Mouse (Mus musculus) heart, adult 18-20 months (tissue): Measurements from ENCODE around the gene Fundc2. TPM values are rescaled to one million over a fixed set of nuclear protein-coding genes. Genes with fewer than 3 reads are reported as not detected.

Experiments
- DNase-seq, 2 experiments: peaks; one replicate each; pipeline ENCODE4 v3.0.0; 2021 to 2022; ENCODE audit warnings: mixed read lengths in 1 of 2
- long read RNA-seq, 2 experiments: library from polyadenylated mRNA; stranded (forward); transcript quantifications; one replicate each; pipeline ENCODE4 v2.0.0; 2021
- total RNA-seq, 2 experiments: library from RNA; stranded (reverse); gene quantifications; 2 replicates each; pipeline ENCODE4 v1.2.3; 2021

The Fundc2 gene
- total RNA-seq: 100 to 1,000 TPM; 150 to 179 TPM
- long read RNA-seq, experiment 1, transcript Fundc2-201 (5 exons, 2,562 nt): major isoform, 77 of 114 reads
- long read RNA-seq, experiment 1, partial matches to known transcripts: 29 of 114 reads
- long read RNA-seq, experiment 1, other reads (novel, unspliced or antisense): 8 of 114 reads
- long read RNA-seq, experiment 2, transcript Fundc2-201 (5 exons, 2,562 nt): major isoform, 53 of 81 reads
- long read RNA-seq, experiment 2, partial matches to known transcripts: 24 of 81 reads
- long read RNA-seq, experiment 2, other reads (novel, unspliced or antisense): 4 of 81 reads

GRCm38 (mm10) chrX:75382195-75382771 lies at the start of gene Fundc2, which contains the start of gene F8:
Fundc2 (plus strand) TSS chrX:75382399.
F8 (minus strand) TSS chrX:75382615.
- DNase-seq: peak; percentile 65 to 88

- DNase-seq: no peak
These were observed 12.0 kb upstream of the Fundc2 start for GRCm38 (mm10) chrX:75370197-75370596.

- DNase-seq: peak; percentile 29 to 56
These were observed 9.4 kb upstream of the Fundc2 start for GRCm38 (mm10) chrX:75372666-75373425.

- no peak for DNase-seq
These were observed 5.4 kb upstream of the Fundc2 start for GRCm38 (mm10) chrX:75376815-75377214.

- DNase-seq: no peak
These were observed 1.0 kb upstream of the Fundc2 start for GRCm38 (mm10) chrX:75381176-75381575.

- DNase-seq: no peak
These were observed 500 bp upstream of the Fundc2 start for GRCm38 (mm10) chrX:75381699-75382098.

GRCm38 (mm10) chrX:75399471-75399870 lies 17.3 kb downstream of the Fundc2 start:
- no peak for DNase-seq

GRCm38 (mm10) chrX:75402668-75403067 lies 20.5 kb downstream of the Fundc2 start:
- DNase-seq: peak in 1 of 2 experiments; percentile 46

- no peak for DNase-seq
These were observed 21.2 kb downstream of the Fundc2 start for GRCm38 (mm10) chrX:75403350-75403749.

GRCm38 (mm10) chrX:75409711-75410110 lies 27.5 kb downstream of the Fundc2 start:
- DNase-seq: no peak

GRCm38 (mm10) chrX:75415936-75416785 lies 34.0 kb downstream of the Fundc2 start, which contains the start of the genes Cmc4, Mtcp1 and Brcc3:
Cmc4 (minus strand) TSS chrX:75416584.
Mtcp1 (minus strand) TSS chrX:75416588.
Brcc3 (plus strand) TSS chrX:75416628.
- peak; percentile 86 to 94 for DNase-seq

Other genes with a start within 250 kb of the Fundc2 start
- gene Smim9, start 218.6 kb upstream of the Fundc2 start, total RNA-seq: not detected
- 1 to 10 TPM; 1.6 to 2.3 TPM for gene F8, start 216 bp downstream of the Fundc2 start, total RNA-seq
- gene Cmc4, start 34.2 kb downstream of the Fundc2 start, total RNA-seq: 10 to 100 TPM in 1 of 2 experiments, 1 to 10 TPM in 1; 7.9 to 10.7 TPM
- gene Mtcp1, start 34.2 kb downstream of the Fundc2 start, total RNA-seq: 1 to 10 TPM; 2.7 to 2.9 TPM
- gene Brcc3, start 34.2 kb downstream of the Fundc2 start, total RNA-seq: 10 to 100 TPM; 21.3 to 29.2 TPM
- 10 to 100 TPM; 39.5 to 43.2 TPM for gene Vbp1, start 131.9 kb downstream of the Fundc2 start, total RNA-seq
- under 1 TPM; 0.07 to 0.08 TPM for gene Rab39b, start 195.8 kb downstream of the Fundc2 start, total RNA-seq